Mouse (Mus musculus) stomach, embryonic 14.5 days (tissue): ENCODE data around the gene Baz1b. TPM values are rescaled to one million over a fixed set of nuclear protein-coding genes. Genes with fewer than 3 reads are reported as not detected.

Source experiments
- ATAC-seq: fragments of 200-750 bp; cut with Nextera tagmentation; 2 replicates; pipeline ENCODE4 v1.8.0; 2017; ENCODE audit warnings: low read depth, moderate TSS enrichment; ENCODE audit not compliant: insufficient number of reproducible peaks, insufficient read depth, low FRiP score
- H3K27ac ChIP-seq: fragments of 300-500 bp; sonication (generic); 2 replicates; pipeline ENCODE4 v1.5.1; 2014; ENCODE audit warnings: mild to moderate bottlenecking, low read length, moderate library complexity, mixed read lengths
- H3K27me3 ChIP-seq: fragments of 300-500 bp; sonication (generic); 2 replicates; pipeline ENCODE4 v1.6.1; 2014; ENCODE audit warnings: low read length, control low read depth, mixed read lengths; ENCODE audit not compliant: control insufficient read depth, insufficient read depth
- H3K36me3 ChIP-seq: fragments of 300-500 bp; sonication (generic); 2 replicates; pipeline ENCODE4 v1.6.1; 2014; ENCODE audit warnings: mild to moderate bottlenecking, control low read depth, low read length, moderate library complexity, mixed read lengths; ENCODE audit not compliant: control insufficient read depth, insufficient read depth
- H3K4me1 ChIP-seq: fragments of 300-500 bp; sonication (generic); 2 replicates; pipeline ENCODE4 v1.6.1; 2014; ENCODE audit warnings: low read length, control low read depth, mixed read lengths; ENCODE audit not compliant: control insufficient read depth, insufficient read depth
- H3K4me2 ChIP-seq: fragments of 300-500 bp; sonication (generic); replicated peaks from 2 replicates; pipeline ENCODE4 v1.6.1; 2014; ENCODE audit warnings: low read depth, low read length, control low read depth
- H3K4me3 ChIP-seq: fragments of 300-500 bp; sonication (generic); 2 replicates; pipeline ENCODE4 v1.5.1; 2014; ENCODE audit warnings: low read depth, low read length, control low read depth
- H3K9ac ChIP-seq: fragments of 300-500 bp; sonication (generic); replicated peaks from 2 replicates; pipeline ENCODE4 v1.6.1; 2014; ENCODE audit warnings: low read depth, mild to moderate bottlenecking, control low read depth, low read length, moderate library complexity, mixed read lengths
- H3K9me3 ChIP-seq: fragments of 300-500 bp; sonication (generic); 2 replicates; pipeline ENCODE4 v1.6.1; 2016; ENCODE audit warnings: low read depth, low read length, control low read depth; ENCODE audit not compliant: control insufficient read depth
- WGBS: fragments of 180-500 bp; shearing (Covaris S2); extraction: QIAGEN DNeasy Blood & Tissue Kit; methylation state at CpG from one replicate; pipeline ENCODE4 v1.1.7; 2014; 5-methylcytosine and 5-hydroxymethylcytosine counted together
- polyA plus RNA-seq: library from polyadenylated mRNA; unstranded; fragments of >200 nt; fragmentation: Nextera tagmentation; extraction: Ambion mirVana; gene quantifications from 2 replicates; pipeline ENCODE4 v1.2.1, GENCODE M21; 2014

Gene Baz1b
- polyA plus RNA-seq, 1 experiment from 2014 or later = 60.7 TPM

GRCm38 (mm10) chr5:135276597-135276996 lies 89.5 kb downstream of the Baz1b start:
- Histone ChIP-seq H3K4me1 (no peaks in the 10 kb centered on the region), H3K9ac (no peak overlapping the region), H3K4me2 (peak overlapping the region; percentile 28), H3K36me3 (no peaks in the 10 kb centered on the region), H3K27ac (no peak overlapping the region), H3K27me3 (no peaks in the 10 kb centered on the region; the same call in 1 of the 2 replicates), H3K9me3 (no peaks in the 10 kb centered on the region), H3K4me3 (peak overlapping the region; percentile 5)
- no peak for ATAC-seq
- WGBS = 5% methylated on average over 36 of the region's 36 CpGs

GRCm38 (mm10) chr5:135280226-135280625 lies 93.2 kb downstream of the Baz1b start:
- no peak overlapping the region for H3K9ac ChIP-seq
- no peak for ATAC-seq
- H3K4me1 ChIP-seq = no peaks in the 10 kb centered on the region
- H3K9me3 ChIP-seq = no peaks in the 10 kb centered on the region
- no peaks in the 10 kb centered on the region; the same call in 1 of the 2 replicates for H3K27me3 ChIP-seq
- 63% methylated on average over 9 of the region's 9 CpGs for WGBS
- H3K4me3 ChIP-seq = no peak overlapping the region
- no peaks in the 10 kb centered on the region for H3K36me3 ChIP-seq
- no peak overlapping the region for H3K4me2 ChIP-seq
- no peak overlapping the region for H3K27ac ChIP-seq

GRCm38 (mm10) chr5:135285211-135285610 lies 98.1 kb downstream of the Baz1b start:
- Histone ChIP-seq H3K4me1 (no peaks in the 10 kb centered on the region), H3K4me3 (no peak overlapping the region), H3K9me3 (no peaks in the 10 kb centered on the region), H3K4me2 (no peak overlapping the region), H3K27me3 (no peaks in the 10 kb centered on the region), H3K9ac (no peak overlapping the region), H3K27ac (no peak overlapping the region), H3K36me3 (no peaks in the 10 kb centered on the region)
- WGBS = 79% methylated on average over 3 of the region's 3 CpGs
- ATAC-seq = no peak

GRCm38 (mm10) chr5:135286185-135286584 lies 99.1 kb downstream of the Baz1b start:
- peak; percentile 46 for ATAC-seq
- no peaks in the 10 kb centered on the region for H3K9me3 ChIP-seq
- H3K4me3 ChIP-seq = no peak overlapping the region
- no peaks in the 10 kb centered on the region for H3K36me3 ChIP-seq
- H3K9ac ChIP-seq = no peak overlapping the region
- H3K27me3 ChIP-seq = no peaks in the 10 kb centered on the region
- H3K4me2 ChIP-seq = no peak overlapping the region
- H3K4me1 ChIP-seq = no peaks in the 10 kb centered on the region
- WGBS = 0% methylated on average over 6 of the region's 6 CpGs
- H3K27ac ChIP-seq = no peak overlapping the region

GRCm38 (mm10) chr5:135286926-135287325 lies 99.9 kb downstream of the Baz1b start:
- H3K9ac ChIP-seq = no peak overlapping the region
- H3K27me3 ChIP-seq = no peaks in the 10 kb centered on the region
- no peaks in the 10 kb centered on the region for H3K4me1 ChIP-seq
- no peak for ATAC-seq
- no peaks in the 10 kb centered on the region for H3K9me3 ChIP-seq
- 74% methylated on average over 5 of the region's 5 CpGs for WGBS
- no peaks in the 10 kb centered on the region for H3K36me3 ChIP-seq
- H3K4me3 ChIP-seq = no peak overlapping the region
- H3K27ac ChIP-seq = no peak overlapping the region
- no peak overlapping the region for H3K4me2 ChIP-seq

GRCm38 (mm10) chr5:135290703-135291102 lies 103.6 kb downstream of the Baz1b start:
- Histone ChIP-seq H3K4me2 (no peak overlapping the region), H3K27ac (no peak overlapping the region), H3K9me3 (no peaks in the 10 kb centered on the region), H3K27me3 (no peaks in the 10 kb centered on the region), H3K4me3 (no peak overlapping the region), H3K4me1 (no peaks in the 10 kb centered on the region), H3K36me3 (no peaks in the 10 kb centered on the region), H3K9ac (no peak overlapping the region)
- 78% methylated on average over 6 of the region's 6 CpGs for WGBS
- no peak for ATAC-seq

- H3K9me3 ChIP-seq = no peaks in the 10 kb centered on the region
- H3K27ac ChIP-seq = no peak overlapping the region
- H3K27me3 ChIP-seq = no peaks in the 10 kb centered on the region
- ATAC-seq = peak; percentile 46; the same call in 1 of the 2 replicates
- H3K9ac ChIP-seq = no peak overlapping the region
- no peak overlapping the region for H3K4me3 ChIP-seq
- H3K36me3 ChIP-seq = no peaks in the 10 kb centered on the region
- no peaks in the 10 kb centered on the region for H3K4me1 ChIP-seq
- no peak overlapping the region for H3K4me2 ChIP-seq
- 60% methylated on average over 4 of the region's 4 CpGs for whole genome bisulfite sequencing
Observed at GRCm38 (mm10) chr5:135291193-135291592, 104.1 kb downstream of the Baz1b start.

- Histone ChIP-seq H3K4me2 (no peak overlapping the region), H3K36me3 (no peaks in the 10 kb centered on the region), H3K4me3 (no peak overlapping the region), H3K27me3 (no peaks in the 10 kb centered on the region), H3K9me3 (no peaks in the 10 kb centered on the region), H3K27ac (no peak overlapping the region), H3K9ac (no peak overlapping the region), H3K4me1 (no peaks in the 10 kb centered on the region)
- 82% methylated on average over 2 of the region's 2 CpGs for WGBS
- ATAC-seq = no peak
Observed at GRCm38 (mm10) chr5:135292001-135292400, 104.9 kb downstream of the Baz1b start.
